Mouse (Mus musculus) myocyte (in vitro differentiated cells): ENCODE data around the gene Slc15a1.

Experiments
- CEBPB ChIP-seq: IDR thresholded peaks from 2 replicates; pipeline ENCODE4 v1.6.1; 2011; ENCODE audit warnings: mild to moderate bottlenecking, moderate library complexity; ENCODE audit not compliant: poor library complexity, insufficient read depth, severe bottlenecking
- E2F4 ChIP-seq: IDR thresholded peaks from one replicate; pipeline ENCODE4 v1.6.1; 2011; ENCODE audit warnings: mild to moderate bottlenecking, control low read depth, moderate library complexity; ENCODE audit not compliant: insufficient read depth
- MAX ChIP-seq: IDR thresholded peaks from one replicate; pipeline ENCODE4 v1.6.1; 2011; ENCODE audit warnings: low read depth, mild to moderate bottlenecking, control low read depth
- MYOD1 ChIP-seq, 3 experiments: IDR thresholded peaks; one replicate each; pipeline ENCODE4 v1.6.1; 2011; ENCODE audit warnings: control low read depth in 2 of 3, low read depth in 2 of 3, mild to moderate bottlenecking in 2 of 3, moderate library complexity in 1 of 3; ENCODE audit not compliant: insufficient read length in 2 of 3, control insufficient read depth in 1 of 3
- MYOG ChIP-seq, 3 experiments: IDR thresholded peaks; one replicate each; pipeline ENCODE4 v1.6.1; 2011; ENCODE audit warnings: control low read depth in 2 of 3, low read depth in 2 of 3, mild to moderate bottlenecking in 2 of 3; ENCODE audit not compliant: insufficient read length in 2 of 3, control insufficient read depth in 1 of 3, insufficient read depth in 1 of 3
- POLR2A ChIP-seq: IDR thresholded peaks from one replicate; pipeline ENCODE4 v1.6.1; 2011; ENCODE audit warnings: low read depth, mild to moderate bottlenecking, control low read depth, moderate library complexity; ENCODE audit not compliant: insufficient read length
- POLR2AphosphoS2 ChIP-seq: IDR thresholded peaks from one replicate; pipeline ENCODE4 v1.6.1; 2011; ENCODE audit warnings: low read depth, control low read depth; ENCODE audit not compliant: insufficient read length
- REST ChIP-seq: IDR thresholded peaks from one replicate; pipeline ENCODE4 v1.6.1; 2011; ENCODE audit warnings: mild to moderate bottlenecking, control low read depth, moderate library complexity; ENCODE audit not compliant: insufficient read depth, insufficient read length
- SRF ChIP-seq: IDR thresholded peaks from one replicate; pipeline ENCODE4 v1.6.1; 2011; ENCODE audit warnings: low read depth; ENCODE audit not compliant: control insufficient read depth, insufficient read length
- TCF12 ChIP-seq: IDR thresholded peaks from one replicate; pipeline ENCODE4 v1.6.1; 2011; ENCODE audit warnings: mild to moderate bottlenecking, control low read depth; ENCODE audit not compliant: poor library complexity, insufficient read depth, severe bottlenecking
- TCF3 ChIP-seq: IDR thresholded peaks from one replicate; pipeline ENCODE4 v1.6.1; 2011; ENCODE audit warnings: low read depth, control low read depth; ENCODE audit not compliant: insufficient read length
- USF1 ChIP-seq: IDR thresholded peaks from one replicate; pipeline ENCODE4 v1.6.1; 2011; ENCODE audit warnings: low read depth, mild to moderate bottlenecking, control low read depth, moderate library complexity

GRCm38 (mm10) chr14:121414635-121415241, 90.3 kb downstream of the Slc15a1 start:
- no peak for TF ChIP-seq POLR2A
- TF ChIP-seq USF1 = no peak
- TF ChIP-seq E2F4 = no peak
- TF ChIP-seq TCF12 = no peak
- TF ChIP-seq MYOG (IDR thresholded peaks at IDR 0.05; ENCODE audit: control insufficient read depth in 1 of 3, insufficient read depth in 1 of 3, insufficient read length in 2 of 3, low read depth in 2 of 3) = no peak
- TF ChIP-seq POLR2AphosphoS2 = no peak
- TF ChIP-seq REST = no peak
- no peak for TF ChIP-seq MAX
- no peak for TF ChIP-seq MYOD1 (IDR thresholded peaks at IDR 0.05; ENCODE audit: control insufficient read depth in 1 of 3, insufficient read length in 2 of 3, low read depth in 2 of 3)
- TF ChIP-seq CEBPB = no peak
- no peak for TF ChIP-seq SRF
- TF ChIP-seq TCF3 = no peak
